Mouse (Mus musculus) stomach, postnatal 0 days (tissue): ENCODE data around the gene Skap1.

Experiments
- CTCF ChIP-seq: IDR thresholded peaks from 2 replicates; pipeline ENCODE4 v1.5.1; 2016; ENCODE audit warnings: antibody characterized with exemption, low read depth, mild to moderate bottlenecking, moderate library complexity
- EP300 ChIP-seq: optimal IDR thresholded peaks from 2 replicates; pipeline ENCODE3; 2016; ENCODE audit warnings: antibody characterized with exemption

DNA sequence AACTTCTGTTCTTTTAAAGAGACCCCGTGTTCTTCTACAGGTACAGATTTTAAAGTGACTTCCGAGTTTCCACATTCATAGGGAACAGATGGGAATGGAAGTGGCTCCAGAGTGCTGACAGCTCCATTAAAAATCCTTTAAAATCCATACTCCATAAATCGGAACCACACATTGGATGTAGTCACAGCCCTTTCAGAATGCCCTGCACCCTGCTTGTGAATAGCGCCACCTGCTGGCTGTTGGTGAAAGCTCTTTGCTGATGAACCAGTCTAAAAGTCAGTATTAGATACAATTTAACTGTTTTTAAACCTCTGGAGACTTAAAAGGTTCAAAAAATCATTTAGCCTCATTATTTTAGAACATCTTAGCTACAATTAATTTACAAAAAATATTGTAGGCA, 156.8 kb downstream of the Skap1 start:
- no peak for TF ChIP-seq EP300
- peak; percentile 95 for TF ChIP-seq CTCF
